Mouse (Mus musculus): ENCODE measurements at regions not wholly inside any gene's neighbourhood (a gene's known extent, or its start where the extent isn't known, plus 50 kb on each side); places are given as distances from the start of the nearest gene placed in this dataset.

DNA sequence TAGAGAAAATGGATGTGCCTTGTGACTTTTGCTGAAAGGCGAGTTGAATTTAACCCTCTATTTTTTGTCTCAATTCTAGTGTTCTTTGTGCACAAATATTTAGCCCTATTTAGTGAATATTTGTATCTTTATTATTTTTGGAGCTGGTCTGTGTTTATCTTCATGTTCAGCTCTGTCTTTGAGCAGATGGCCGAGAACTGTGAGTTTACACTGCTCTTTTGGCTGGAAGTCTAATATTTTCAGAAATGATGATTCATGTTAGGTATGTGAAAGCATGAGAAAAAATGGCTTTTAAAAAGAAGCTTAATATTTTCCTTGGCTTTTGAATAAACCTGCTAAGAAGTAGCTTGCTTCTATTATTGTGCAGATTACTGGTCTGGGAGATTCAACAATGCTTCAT, 505.4 kb downstream of the Sema5a start:
- TF ChIP-seq CTCF (IDR thresholded peaks at IDR 0.05; ENCODE audit: insufficient read depth, low read length) (no peak), POLR2A (IDR thresholded peaks at IDR 0.05; ENCODE audit: borderline replicate concordance, extremely low read depth, low read depth, low read length) (no peak)

All from lung, adult 2 months (tissue).